Mouse (Mus musculus) left cerebral cortex, postnatal 14 days (tissue): ENCODE results near the gene Leap2. TPM values are rescaled to one million over a fixed set of nuclear protein-coding genes. Genes with fewer than 3 reads are reported as not detected.
"Not testable (repeated sequence)": the region's sequence is repeated elsewhere in the genome, so short reads cannot be mapped to it uniquely, and the experiment has no call there.

Experiments
- DNase-seq, 2 experiments: peaks; one replicate each; pipeline ENCODE4 v3.0.0; 2021 to 2022; ENCODE audit warnings: low spot score in 2 of 2, mixed read lengths in 1 of 2
- intact Hi-C: fragments of 180-260 bp; cut with DNase I; formaldehyde crosslinking; loops from one replicate; pipeline ENCODE4 v1.15.1; 2025
- total RNA-seq, 2 experiments: library from RNA; stranded (reverse); gene quantifications; 2 replicates each; pipeline ENCODE4 v1.2.3; 2021

Gene Leap2
- total RNA-seq, 2 experiments from 2014 or later: not detected

DNA sequence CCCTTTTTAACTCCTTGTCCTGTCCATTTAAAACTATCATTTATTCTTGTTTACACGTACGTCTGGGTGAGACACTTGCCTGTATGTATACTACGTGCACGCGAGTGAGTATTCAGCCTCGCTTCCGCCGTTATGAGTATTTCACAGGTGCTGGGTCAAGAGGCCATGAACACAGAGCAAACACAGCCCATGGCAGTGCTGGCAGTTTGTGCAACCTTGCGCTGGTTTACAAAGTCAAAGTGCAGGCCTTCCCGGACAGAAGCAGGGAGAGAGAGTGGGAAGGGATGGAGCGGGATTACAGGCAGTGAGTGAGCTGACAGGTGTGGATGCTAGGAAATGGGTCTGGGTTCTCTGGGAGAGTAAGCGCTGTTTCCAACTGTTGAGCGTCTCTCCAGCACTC, 23.2 kb upstream of the Leap2 start:
- intact Hi-C loops: no loop called here

DNA sequence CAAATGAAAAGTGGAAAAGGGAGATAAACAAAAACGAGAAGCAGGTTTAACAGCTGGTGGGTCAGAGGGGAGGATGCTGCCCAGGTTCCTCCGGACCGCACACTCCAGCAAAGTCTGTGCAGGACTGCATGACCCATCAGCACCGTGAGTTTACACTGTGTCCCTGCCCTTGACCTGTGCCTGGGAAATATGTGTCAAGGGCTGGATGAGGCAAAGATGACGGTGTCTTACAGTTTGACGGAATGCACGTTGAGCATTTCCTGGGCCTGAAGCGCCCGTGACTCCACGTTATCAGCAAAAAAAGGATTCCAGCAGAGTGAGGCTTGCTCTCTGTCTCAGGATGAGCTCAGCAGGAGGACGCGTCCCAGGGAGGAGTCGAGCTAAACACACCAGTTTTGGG, 22.6 kb upstream of the Leap2 start:
- intact Hi-C loops: no loop called here
- no peak for DNase-seq

More for the DNA sequence above, 23.2 kb upstream of the Leap2 start:
- DNase-seq: no peak

DNA sequence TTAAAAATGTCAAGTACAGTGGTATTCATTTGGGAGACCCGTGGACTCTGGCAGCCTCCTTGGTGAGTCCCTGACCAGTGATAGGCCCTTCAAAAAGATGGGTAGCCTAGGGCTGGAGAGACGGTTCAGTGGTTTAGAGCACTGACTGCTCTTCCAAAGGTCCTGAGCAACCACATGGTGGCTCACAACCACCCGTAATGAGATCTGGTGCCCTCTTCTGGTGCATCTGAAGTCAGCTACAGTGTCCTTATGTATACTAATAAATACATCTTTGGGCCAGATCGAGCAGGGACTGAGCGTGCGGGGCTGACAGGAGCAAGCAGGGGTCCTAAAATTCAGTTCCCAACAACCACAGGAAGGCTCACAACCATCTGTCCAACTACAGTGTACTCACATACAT, 20.9 kb upstream of the Leap2 start:
- intact Hi-C loops: no loop called here
- DNase-seq: peak in 1 of 2 experiments; percentile 34

DNA sequence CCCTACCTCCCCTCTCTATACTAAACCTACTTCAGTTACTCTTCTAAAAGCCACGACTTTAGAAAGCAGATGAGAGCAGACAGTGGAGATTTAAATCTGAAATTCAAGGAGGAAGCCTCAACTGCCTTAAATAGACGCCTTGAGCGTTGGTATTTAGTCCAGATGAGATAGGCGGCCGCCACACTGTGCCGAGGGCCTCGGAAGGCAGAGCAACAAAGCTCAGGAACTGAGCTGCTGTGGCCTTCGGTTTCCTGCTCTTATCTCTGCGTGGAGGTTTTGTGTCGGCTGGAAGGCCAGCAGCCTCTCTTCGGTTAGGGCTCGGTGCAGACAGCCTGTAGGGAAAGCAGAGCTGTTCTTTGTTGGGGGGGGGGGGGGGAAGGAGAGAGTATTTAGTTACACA, 19.0 kb upstream of the Leap2 start:
- DNase-seq: no peak
- intact Hi-C loops: no loop called here

DNA sequence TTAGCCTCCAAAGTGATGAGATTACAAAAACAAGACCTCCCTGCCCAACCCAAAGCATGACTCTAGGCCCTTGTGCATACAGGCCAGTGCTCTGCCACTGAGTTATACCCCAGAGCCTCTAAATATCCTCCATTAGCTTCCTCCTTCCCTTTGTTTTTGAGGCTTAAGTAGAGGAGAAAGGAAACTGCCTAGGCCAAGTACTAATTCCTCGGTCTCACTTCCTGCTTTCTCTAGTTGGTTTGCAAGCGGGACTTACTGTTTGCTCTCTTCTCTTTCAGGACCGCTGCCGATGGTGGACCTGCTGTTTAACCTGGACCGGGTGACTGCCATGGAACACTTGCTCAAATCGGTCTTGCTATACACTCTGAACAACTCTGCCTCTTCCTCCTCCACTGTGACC, 13.4 kb upstream of the Leap2 start:
- intact Hi-C loops: no loop called here
- no peak for DNase-seq

DNA sequence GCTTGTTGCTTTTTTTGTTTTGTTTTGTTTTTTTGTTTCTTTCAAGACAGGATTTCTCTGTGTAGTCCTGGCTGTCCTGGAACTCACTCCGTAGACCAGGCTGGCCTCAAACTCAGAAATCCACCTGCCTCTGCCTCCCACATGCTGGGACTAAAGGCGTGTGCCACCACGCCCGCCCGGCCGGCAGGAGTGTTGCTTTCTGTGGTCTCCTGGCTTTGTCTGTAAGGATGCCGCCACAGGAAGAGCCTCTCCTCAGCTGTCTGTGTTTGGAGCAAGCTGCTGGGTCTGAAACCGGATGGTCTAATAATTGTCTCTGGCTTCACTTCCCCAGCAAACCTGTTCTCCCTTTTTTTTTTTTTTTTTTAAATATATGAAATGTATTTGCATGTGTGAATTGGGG, 12.5 kb upstream of the Leap2 start:
- intact Hi-C loops: no loop called here
- DNase-seq: no peak

DNA sequence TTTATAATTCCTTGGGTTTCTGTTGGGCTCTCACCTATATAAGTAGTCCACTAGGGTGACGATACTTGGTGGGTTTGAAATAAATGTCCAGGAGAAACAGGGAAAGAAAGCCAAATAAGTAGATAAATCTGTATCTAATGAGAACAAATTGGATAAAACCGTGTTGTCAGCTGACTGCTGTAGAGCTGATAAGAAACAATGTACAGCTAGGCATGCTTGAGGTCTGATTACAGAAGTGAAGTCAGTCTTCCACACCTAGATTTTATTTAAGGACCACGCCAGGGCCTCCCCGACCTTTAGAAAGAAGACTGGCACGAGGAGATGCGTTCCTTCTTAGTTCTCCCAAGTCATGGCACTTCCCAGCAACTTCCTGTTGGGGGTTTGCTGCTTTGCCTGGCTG, 10.1 kb upstream of the Leap2 start:
- intact Hi-C loops: loop anchor here (5.0 kb wide), 1 partner anchor 34 kb away; no protein-coding TSS in a partner anchor
- no peak for DNase-seq

DNA sequence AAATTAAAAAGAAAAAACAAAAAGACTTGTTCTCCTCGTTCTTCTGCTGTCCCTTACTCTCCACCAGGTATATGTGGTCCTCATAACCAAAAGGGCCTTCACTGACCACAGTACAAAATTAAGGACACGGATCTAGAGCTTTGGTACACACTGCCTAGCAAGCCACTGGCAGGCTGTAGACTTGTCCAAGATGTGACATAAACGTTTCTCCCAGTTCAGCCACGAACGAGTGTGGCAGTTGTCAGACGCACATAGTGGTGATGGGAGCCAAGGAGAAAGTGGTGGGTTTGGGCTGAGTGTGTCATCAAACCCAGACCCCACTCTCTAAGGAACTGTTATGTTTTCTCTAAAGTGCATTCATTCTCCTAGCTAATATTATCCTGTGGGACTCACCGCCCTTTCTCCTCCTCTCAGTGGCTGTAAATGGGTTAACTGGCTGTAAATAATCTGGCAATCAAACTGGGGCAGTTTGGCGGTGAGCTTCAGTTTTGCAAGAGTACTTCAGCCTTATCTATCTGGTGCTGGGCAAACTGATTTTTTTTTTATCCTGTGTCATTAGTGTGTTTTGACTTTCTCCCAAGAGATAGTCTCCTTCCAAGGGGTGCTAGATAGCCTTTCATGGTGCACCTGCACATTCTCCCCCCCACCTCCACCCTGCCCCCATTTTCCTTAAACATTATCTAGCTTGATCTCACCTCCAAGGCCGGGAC, 8.5 kb upstream of the Leap2 start:
- no peak for DNase-seq
- intact Hi-C loops: loop anchor here (5.0 kb wide), 1 partner anchor 36 kb away; no protein-coding TSS in a partner anchor

DNA sequence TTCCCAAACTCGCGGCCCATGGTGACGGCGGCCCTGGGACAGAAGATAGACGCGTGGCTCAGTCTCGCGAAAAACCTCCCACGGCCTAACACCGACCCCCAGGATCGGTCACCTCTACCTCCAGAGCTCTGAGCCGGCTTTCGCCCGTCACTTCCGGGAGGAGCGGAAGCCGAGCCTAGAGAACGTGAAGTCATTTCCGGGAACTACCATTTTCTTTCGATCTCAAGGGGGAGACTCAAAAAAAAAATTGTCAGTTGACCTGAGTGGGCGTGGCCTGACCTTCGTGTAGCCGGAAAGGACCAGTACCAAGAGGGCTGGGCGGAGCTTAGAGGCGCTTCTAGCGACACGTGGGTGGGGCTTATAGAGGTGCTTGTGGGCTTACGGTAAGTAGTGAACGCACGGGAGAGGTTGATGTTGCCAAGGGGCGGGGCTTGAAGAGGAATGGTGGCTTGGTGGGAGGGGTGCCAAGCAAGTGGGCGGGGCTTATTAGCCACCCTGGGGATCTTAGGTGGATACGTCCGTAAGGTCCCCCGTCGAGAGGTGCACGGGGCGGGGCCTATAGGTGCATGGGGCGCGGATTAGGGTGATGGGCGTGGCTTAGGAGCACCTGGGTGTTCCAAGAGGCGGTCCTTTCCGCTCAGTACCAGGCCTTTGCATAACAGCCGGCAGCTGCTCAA, 7.8 kb upstream of the Leap2 start, which contains the start of the genes Uqcrq and Gdf9:
Gene Uqcrq, minus strand, starts transcription at position 162 of the 677 bp plus-strand sequence.
Gene Gdf9, plus strand, starts transcription at position 354 of the 677 bp plus-strand sequence.
- intact Hi-C loops: loop anchor here (5.0 kb wide), 1 partner anchor 36 kb away; no protein-coding TSS in a partner anchor
- peak; percentile 99 to 100 for DNase-seq

DNA sequence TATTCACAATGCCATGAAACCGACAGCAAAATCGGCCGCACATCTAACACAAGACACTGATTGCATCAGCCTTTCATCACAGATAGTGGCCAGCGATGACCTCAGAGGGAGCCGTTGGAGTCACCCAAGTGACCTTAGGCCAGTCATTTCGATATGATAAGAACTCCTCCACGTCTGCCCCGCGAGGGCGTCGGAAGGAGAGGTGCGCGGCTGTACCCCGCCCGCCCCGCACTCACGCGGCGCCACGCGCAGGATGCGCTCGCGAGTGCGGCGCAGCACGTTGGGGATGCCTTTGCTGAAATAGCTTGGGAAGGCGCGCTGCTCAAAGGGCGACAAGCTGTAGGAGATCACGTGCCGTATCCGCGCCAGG, 7.3 kb upstream of the Leap2 start:
- DNase-seq: no peak
- intact Hi-C loops: loop anchor here (5.0 kb wide), 1 partner anchor 37 kb away; no protein-coding TSS in a partner anchor

DNA sequence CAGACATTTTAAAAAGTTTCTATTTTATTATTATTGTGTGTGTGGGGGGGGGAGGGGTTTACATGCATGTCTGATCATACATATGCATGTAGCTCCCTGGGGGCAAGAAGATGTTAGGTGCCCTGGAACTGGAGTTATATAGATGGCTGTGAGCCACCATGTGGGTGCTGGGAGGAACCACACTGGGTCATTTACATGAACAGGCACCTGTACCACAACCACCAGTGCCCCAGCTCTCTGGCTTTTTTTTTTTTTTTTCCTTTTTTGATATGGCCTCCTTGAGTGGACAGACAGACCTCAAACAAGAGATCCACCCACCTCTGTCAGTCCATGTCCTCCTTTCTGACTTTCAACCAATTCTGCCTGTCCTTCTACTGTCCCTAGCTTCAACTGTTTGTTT, 6.2 kb upstream of the Leap2 start:
- intact Hi-C loops: no loop called here
- no peak for DNase-seq

DNA sequence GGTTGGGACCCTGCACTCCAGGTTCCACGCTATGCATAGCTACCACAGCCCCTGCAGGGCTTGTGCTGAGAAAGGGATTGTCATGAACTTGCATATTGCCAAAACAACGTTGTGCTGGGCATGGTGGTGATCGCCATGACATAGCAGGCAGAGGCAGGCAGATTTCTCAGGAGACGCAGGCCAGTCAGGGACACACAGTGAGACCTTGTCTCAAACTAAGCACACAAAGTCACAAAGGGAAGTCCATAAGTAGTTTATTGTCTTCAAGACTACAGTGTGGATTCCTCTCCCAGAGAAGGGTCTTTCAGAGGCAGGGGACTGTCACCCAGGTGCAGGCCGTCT, 5.7 kb upstream of the Leap2 start:
- no peak for DNase-seq
- intact Hi-C loops: no loop called here

DNA sequence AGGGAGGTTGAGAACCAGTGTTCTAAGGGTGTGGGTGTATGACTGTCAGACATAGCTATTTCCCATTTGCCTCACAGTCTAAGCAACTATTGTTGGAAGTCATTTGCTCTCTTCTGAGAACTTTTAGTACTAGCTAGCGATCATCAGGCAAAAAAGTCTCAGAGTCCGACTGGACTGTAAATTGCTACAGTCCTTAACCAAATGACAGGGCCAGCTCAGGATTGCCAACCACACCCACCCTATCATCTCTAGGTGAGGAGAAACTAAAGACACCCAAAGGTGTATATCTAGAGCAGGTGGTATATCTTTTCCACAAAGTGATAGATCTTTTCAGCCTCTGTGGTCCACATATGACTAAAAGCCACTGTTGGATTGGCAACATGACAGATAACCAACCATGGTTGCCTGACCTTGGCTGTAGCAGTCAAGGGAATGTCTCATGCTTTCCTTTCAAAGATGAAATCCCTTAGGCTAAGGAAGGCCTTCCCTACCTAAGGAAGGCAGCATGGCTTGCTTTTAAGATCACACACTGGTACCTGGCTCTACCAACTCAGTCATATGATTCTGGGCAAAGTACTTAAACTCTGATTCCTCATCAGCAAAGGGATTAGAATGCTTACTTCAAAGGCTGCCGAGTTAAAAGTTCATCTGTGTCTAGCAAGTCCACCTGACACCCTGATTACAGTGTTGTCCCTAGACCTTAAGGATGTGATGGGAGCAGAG, 5.2 kb upstream of the Leap2 start:
- intact Hi-C loops: no loop called here

DNA sequence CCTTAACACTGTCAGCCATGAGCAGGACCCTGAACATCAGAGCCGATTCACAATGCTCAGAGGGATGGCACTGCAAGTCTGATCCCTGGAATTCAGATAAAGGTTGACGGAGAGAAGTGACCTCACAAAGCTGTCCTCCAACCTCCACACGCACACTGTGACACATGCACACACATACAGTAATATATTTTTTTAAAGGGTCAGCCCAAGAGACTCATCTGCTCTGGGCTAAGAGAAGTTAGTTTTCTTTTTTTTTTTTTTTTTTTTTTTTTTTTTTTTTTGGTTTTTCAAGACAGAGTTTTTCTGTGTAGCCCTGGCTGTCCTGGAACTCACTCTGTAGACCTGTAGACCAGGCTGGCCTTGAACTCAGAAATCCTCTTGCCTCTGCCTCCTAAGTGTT, 3.9 kb upstream of the Leap2 start:
- intact Hi-C loops, DNase-seq: not testable (repeated sequence)

More for the DNA sequence above, 5.2 kb upstream of the Leap2 start:
- no peak for DNase-seq

DNA sequence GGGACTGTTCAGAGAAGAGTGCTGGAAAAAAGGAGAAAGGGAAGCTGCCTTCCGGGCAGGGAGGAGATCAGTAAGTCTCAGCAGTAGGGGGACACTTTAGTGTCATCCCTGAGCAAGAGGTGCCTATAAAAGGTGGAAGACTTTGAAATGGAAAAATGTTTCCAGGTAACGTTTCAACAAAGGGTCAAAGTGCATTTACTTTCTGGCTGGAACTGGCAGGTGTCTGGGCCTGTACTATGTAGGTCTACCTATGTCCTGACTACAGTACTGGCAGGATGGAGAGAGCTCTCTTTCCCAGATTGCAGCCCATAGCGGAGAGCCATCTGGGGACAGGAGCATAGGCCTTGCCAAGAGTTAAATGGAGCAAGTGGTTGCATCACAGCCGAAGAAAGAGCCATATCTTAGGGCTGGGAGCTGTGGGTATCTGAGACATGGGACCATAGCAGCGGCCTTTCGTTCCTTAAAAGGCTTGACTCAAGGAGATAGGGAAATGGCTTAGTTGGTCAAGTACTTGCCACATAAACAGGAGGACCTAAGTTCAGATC, 2.8 kb upstream of the Leap2 start:
- peak in 1 of 2 experiments; percentile 45 for DNase-seq
- intact Hi-C loops: no loop called here

DNA sequence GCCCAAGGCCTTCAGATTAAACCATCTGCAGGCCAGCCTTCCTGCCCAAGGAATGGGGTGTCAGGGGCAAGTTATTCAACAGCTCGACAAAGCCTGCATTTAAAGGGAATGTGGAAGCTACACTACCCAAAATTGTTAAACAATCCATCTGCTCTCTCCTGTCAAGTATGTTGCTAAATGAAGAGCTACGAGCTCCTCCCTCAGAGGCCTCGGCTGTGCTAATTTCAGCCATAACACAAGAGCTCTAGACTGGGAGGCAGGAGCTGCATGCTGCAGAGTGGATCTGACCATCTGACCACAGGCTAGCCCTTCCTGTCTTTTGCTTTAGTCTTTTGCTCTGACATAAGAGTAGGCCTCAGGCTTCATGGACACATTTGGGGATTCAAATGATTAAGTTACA, 2.3 kb upstream of the Leap2 start:
- peak; percentile 46 to 49 for DNase-seq
- intact Hi-C loops: no loop called here

DNA sequence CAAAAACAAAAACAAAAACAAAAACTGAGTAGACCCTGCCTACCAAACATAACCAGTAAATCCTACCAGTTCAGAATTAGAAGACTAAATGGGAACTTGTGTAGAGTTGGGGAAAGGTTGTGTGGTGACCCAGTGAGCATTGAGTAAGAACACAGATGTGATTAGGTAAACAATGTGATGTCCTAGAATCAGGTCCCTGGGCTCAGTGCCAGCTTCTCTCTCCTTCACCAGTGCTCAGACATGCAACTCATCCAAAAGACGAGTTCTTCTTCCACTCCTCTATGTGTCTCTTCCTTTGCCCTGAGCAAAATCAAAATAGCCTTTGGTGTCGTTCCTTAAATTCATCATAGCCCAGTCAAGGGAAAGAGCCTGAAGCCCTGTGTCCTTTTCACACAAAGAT, 1.9 kb upstream of the Leap2 start:
- peak in 1 of 2 experiments; percentile 33 for DNase-seq

DNA sequence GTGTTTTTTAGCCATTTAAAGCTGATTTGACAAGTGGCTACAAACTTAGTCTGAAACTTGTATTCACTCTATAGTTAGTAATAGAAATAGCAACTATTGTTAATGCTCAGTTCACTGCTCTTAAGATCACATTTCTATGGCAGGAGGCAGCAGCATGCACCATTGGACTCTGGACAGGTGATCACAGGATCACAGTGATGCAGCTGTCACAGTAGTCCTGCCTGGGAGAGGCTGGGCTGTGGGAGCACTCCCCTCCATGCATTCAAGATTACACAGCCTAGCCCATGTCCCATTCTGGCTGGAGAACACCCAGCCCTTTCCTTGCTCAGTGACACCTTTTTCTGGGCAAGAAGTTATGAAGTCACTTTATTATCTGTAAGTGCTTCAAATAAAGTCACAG, 4.9 kb downstream of the Leap2 start:
- intact Hi-C loops: no loop called here
- DNase-seq: no peak

More for the DNA sequence above, 1.9 kb upstream of the Leap2 start:
- intact Hi-C loops: no loop called here

DNA sequence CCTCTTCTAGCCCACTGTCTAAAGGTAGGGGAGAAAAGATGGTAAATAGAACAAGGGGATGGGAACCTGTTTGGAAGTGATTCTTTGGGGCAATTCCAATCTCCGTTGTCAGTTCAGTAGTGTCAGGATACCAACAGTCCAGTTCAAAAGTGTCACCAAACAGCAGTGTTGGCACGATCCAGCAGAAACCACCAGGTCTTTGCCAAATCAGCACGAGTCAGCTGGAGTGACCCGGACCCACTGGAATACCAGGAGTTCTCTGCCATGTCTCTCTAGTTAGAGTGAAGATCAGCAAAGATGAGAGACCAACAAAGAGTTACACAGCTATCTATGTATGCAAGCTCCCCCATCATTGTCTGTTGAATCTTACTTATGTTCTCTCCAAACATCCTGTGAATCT, 9.1 kb downstream of the Leap2 start:
- DNase-seq: no peak
- intact Hi-C loops: no loop called here

DNA sequence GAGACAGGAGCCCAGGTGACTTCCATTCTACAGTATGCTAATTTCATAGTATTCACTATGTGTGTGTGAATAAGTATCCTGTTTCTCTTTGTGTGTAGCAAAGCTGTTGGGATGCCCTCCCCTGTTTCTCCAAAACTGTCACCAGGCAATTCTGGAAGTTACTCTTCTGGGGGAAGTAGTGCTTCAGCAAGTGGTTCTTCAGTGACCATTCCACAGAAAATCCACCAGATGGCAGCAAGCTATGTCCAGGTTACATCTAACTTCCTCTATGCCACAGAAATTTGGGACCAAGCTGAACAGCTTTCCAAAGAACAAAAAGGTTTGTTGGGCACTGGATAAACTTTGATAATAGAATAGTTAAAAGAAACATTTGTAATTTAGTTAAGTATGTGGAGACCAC, 11.2 kb downstream of the Leap2 start:
- peak in 1 of 2 experiments; percentile 19 for DNase-seq
- intact Hi-C loops: no loop called here
